Mouse (Mus musculus) liver, adult 2 months (tissue): ENCODE measurements at regions not wholly inside any gene's neighbourhood (a gene's known extent, or its start where the extent isn't known, plus 50 kb on each side); places are given as distances from the start of the nearest gene placed in this dataset.

ENCODE experiments used
- CTCF ChIP-seq: fragments of 200-500 bp; IDR thresholded peaks from 2 replicates; pipeline ENCODE4 v1.5.1; 2011; ENCODE audit warnings: low read depth, low read length, control low read depth
- POLR2A ChIP-seq: fragments of 200-500 bp; IDR thresholded peaks from 2 replicates; pipeline ENCODE4 v1.6.1; 2011; ENCODE audit warnings: low read length, control low read depth; ENCODE audit not compliant: insufficient read depth; ENCODE audit errors: extremely low read depth

GRCm38 (mm10) chr5:77851645-77852044 lies 443.8 kb upstream of the Igfbp7 start:
- TF ChIP-seq POLR2A (no peak), CTCF (no peak)
